Mouse (Mus musculus) left cerebral cortex, postnatal 10 days (tissue): ENCODE measurements at regions not wholly inside any gene's neighbourhood (a gene's known extent, or its start where the extent isn't known, plus 50 kb on each side); places are given as distances from the start of the nearest gene placed in this dataset.
A peak's percentile ranks its signal among the peaks of the same experiment; 100 is the strongest.

Source experiments
- DNase-seq, 2 experiments: peaks; one replicate each; pipeline ENCODE4 v3.0.0; 2021 to 2022; ENCODE audit warnings: low spot score in 2 of 2, mixed read lengths in 1 of 2; ENCODE audit errors: extremely low spot score in 1 of 2
- intact Hi-C: fragments of 180-260 bp; cut with DNase I; formaldehyde crosslinking; loops from one replicate; pipeline ENCODE4 v1.15.1; 2025

DNA sequence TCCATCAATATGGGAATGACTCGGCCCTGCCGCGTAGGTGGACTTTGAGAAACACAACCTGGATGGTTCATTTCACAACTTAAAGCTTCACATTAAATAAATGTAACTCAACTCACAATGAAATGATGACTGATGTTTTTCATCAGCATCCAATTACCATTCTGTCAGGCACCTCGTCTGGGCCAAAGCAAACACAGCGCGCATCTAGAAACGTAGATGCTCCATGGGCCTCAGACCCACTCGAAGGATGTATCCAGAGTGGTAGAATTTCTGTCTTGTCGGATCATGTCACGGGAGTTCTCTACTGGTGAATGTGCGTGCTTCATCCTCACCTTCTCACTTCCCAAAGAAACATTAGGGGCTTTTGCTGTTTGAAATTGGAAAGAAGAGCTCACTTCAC, 127.0 kb upstream of the Lrig3 start:
- intact Hi-C loops: no loop called here
- no peak for DNase-seq

DNA sequence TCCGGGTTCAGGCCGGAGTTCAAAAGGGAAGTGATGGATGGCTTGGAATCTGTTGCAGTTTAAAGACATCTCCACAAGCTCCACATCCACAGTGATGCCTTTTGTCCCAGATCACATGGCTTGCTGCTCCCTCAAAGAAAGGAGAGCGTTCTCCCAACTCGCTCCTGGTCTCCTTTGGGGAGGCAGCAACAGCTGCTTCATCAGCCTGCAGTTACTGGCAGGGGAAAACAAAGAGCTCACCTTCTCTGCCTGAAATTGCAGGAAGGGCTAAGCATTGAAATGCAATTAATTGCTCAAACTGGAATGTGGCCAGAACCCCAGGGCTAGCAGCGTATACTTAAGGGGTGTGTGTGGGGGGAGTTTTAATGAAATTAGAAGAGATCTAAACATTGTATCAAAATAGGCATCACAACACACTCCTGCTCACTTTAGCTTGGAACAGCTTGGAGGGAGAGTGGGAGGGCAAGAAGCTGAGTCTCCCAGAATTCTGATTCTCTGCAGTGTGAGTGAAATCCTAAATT, 126.3 kb upstream of the Lrig3 start:
- intact Hi-C loops: no loop called here
- no peak for DNase-seq

DNA sequence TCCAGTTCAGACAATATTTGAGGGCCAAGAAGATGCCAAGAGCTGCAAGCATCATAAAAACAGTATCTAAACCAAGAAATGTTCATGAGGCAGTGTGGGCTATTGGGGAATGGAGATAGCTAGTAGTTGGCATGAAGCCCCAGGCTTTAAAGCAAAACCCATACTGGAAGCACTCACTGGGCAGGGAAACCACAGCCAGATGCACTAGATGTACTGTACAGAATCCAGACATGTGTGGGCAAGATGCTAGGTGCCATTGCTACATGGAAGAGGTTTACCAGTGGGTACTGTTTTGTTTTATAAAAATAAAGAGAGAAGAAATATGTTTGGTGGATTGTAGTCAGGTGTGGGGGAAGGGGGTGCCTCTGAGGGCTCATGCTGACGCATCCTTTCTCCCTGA, 125.6 kb upstream of the Lrig3 start:
- intact Hi-C loops: no loop called here
- no peak for DNase-seq

DNA sequence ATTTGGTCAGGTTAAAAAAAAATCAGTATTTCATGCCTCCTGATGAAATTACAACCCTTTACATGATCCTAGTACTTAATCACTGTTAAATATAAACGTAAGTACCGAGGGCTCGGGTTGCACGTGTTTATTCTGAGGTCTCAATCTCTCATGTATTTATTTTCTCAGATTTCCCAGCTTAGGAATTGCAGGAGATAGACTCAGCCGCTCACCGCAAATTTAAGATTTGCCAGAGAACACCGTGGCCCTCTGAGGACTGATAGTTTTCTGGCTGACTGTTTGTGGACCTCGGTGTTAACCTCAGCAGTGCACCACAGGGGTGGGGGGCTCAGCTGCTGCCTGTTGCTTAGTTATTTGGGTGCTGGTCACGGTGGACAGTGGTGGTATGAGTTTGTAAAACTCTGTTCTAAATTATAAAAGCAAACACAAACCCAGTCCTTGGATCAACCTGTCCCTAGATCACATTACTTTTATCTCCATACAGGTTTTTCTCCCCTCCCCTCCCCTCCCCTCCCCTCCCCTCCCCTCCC, 121.6 kb upstream of the Lrig3 start:
- no peak for DNase-seq
- intact Hi-C loops: no loop called here

DNA sequence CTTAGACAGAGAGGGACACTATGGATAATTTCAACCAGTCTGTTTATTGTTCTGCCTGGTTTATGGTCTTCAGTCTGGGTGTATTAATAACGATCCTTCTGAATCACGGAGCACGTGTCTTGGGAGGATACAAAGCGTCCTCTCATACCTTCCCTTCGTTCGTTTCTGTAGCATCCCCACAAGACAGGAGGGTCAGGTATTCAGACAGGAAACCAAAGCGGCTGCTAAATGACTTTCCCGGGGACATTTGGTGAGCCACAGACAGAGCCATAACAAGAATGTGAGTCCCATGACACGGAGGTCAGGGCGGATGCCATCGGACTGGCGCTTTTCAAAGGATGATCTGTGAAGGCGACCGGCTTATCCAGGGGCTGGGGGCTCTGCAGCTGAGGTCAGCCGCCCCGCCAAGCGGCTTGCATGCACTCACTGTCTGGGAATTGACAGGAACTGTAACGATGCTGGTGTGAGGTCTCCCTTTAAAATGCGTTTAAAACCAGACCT, 120.9 kb upstream of the Lrig3 start:
- intact Hi-C loops: no loop called here
- no peak for DNase-seq

DNA sequence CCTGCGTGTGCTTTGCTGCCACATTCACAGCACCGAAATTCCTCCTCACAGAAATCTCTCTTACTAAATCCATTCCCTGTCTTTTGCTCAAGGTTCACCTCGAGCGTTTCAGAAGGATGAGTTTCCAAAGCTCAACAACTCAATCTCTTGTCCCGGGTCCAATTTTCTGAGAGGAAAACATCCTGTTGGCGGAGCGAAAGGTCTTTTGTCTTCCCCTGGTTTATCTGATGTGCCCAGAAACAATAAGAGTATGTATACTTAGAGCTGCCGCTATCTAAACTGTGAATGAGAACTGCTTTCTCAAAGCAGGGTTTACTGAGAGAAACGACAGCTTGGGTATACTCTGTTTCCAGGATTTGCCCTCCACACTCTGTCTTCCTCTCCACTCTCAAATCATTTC, 115.6 kb upstream of the Lrig3 start:
- DNase-seq: no peak
- intact Hi-C loops: no loop called here

DNA sequence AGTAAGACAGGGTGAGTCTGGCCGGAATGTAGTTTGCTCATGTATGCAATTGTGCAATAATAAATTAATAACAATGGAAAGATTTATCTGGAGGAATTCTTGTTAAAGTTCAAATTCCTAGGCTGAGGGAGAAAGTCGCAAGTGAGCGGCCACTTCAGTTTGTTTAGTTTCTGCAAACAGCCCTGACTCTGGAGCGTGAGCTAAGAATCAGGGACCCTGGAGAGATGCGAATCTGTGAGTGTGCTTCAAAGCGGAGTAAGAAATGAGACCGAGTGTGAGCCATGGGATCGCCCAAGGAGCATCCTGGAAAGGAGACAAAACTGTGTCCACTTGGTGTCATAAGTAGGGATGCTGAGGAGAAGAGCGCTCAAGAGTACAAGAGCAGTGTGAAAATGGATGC, 104.2 kb upstream of the Lrig3 start:
- intact Hi-C loops: no loop called here
- DNase-seq: no peak

DNA sequence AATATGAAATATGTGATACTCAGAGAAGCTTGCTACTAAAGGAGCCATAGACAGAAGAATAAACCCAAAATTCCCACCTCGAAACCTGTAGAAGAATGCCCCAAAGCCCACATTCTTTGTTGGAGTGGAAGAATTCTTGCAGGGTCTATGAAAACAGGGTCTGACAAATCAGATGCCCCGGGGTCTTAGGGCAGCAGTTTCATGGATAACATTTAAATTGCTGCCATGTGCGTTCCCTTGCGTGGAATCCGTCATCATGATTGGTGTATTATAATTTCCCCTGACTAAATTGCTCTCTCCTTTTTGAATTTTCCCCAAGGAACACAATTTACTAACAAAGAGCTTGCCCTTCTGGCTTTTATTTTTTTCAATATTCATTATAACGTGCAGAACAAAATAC, 99.6 kb upstream of the Lrig3 start:
- intact Hi-C loops: no loop called here
- DNase-seq: no peak

DNA sequence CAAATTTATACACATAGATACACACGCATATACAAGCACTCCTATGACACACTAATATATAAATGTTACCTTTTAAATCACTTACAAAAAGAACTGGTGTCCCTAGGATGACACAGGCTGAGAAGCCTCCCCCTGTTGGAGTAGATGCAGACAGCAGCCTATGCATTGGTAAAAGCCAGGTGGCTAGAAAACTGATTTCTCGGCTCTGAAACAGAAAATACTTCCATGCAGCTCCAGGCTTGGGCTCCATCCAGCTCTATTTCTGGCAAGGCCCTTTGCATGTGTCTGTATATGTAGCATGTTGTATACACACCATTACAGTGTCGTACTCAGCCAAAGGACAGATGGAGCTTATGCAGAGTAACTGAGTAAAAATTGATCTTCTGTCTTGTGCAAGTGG, 81.4 kb upstream of the Lrig3 start:
- DNase-seq: peak; percentile 4 to 19
- intact Hi-C loops: no loop called here

DNA sequence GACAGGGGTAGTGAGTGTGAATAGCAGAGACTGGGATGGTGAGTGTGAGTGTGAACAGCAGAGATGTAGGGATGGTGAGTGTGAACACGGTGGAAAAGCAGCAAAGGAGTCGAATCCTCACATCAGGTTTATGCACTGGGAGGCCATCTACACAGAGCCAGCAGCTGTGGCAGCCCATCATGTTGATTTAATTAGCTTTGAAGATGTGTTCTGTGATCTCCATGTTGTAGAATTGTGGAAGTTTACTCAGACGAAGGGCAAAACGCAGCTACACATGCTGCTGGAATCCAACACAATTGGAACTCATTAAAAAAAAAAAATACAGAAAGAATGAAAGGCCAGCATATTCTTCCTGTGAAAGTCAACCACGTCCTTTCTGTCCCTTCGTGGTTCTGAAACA, 80.2 kb upstream of the Lrig3 start:
- intact Hi-C loops: no loop called here
- DNase-seq: no peak

DNA sequence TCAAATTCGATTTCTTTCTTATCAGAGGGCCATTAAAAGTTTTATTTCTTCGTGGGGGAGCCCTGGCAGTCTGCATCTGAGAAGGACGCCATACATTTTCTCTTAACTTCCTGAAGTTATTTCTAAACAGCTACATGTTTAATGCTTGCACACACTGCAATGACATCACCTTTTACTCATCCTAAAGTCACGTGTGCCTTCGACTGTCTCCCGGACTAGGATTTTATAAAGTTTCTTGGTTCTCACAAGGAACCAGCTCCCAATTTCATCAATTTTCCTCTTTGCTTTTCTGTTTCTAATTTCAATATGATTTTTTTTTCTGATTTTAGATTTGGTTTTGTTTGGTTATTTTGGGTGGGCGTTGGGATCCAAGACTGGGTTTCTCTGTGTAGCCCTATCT, 73.8 kb upstream of the Lrig3 start:
- no peak for DNase-seq
- intact Hi-C loops: no loop called here

DNA sequence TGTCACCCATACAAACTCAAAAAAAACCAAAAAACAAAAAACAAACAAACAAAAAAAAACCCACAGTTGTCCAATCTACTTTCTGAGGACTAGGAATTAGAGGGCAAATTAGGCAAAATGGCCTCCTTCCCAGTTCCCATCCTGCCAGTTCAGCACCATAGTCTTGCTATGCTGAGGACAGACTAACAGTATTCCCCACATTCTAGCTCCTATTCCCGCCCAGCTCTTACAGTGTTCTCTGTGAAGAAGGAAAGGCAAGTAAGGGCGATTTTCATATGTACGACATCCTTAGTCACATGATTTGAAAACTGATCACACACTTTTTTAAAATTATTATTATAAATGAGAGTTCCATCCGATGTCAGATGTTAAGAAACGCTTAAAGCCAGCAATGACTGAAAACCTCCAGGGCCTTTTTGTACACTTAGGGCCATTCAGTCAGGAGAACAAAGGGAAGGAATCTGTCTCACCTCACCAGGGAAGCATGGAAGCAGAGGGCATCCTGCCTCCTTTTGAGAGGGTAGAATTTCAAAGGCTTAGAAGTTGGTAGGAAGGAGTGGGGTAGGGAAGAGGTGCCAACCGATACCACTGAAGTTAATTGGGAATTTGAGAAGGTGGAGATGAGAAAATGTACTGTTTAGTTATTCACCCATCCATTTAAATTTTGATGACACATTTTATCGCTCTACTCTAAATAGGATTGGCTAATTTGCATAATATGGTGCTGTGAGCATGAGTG, 70.1 kb upstream of the Lrig3 start:
- intact Hi-C loops: no loop called here
- no peak for DNase-seq

DNA sequence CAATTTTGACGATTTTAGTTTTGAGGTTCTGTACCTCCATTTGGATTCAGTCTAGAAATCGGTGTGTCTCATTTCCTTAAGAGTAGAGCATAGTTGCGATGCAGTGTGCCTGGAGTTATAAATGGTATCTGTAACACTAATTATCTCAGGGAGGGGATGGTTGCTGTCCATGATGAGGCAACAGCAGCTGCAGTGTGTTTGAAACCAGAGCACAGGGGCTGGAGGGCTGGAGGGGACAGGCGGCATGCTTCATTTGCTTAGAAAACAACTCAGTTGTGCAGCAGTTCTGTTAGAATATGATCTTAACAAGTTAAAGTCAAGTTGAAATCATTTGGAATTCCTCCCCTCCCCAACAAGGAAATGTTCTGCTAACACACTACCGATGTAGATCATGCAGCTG, 69.3 kb upstream of the Lrig3 start:
- intact Hi-C loops: no loop called here
- DNase-seq: no peak

DNA sequence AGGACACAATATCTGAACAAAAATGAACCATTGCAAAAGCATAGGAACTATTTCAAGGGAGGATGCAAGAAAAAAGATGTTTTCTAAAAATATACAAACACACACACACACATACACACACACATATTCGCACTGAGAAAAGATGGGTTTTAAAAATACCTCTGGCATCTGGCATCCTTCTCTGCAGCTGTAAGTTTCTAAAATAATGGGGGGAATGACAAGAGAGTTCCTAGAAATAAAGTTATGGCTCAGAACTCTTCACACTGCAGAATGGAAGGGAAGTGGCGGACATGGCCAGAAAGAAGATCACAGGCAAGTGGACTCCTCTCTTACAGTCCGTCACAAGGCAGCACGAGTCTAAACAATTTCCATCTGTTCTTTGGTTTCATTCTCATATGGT, 66.5 kb upstream of the Lrig3 start:
- intact Hi-C loops: no loop called here
- no peak for DNase-seq

DNA sequence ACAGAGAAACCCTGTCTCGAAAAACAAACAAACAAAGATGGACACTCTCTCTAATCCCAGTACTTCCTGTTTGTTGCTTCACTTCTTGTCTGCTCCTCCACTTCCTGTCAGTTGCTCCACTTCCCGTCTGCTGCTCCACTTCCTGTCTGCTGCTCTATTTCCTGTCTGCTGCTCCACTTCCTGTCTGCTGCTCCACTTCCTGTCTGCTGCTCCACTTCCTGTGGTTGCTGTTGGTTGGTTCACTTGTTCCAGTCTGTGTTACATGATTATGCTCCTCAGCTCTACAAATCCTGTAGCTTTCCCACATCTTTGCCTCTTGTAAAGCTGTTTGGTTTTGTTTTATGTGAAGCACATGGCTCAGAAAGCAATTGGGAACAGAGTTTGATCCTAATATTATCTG, 65.4 kb upstream of the Lrig3 start:
- no peak for DNase-seq
- intact Hi-C loops: no loop called here

DNA sequence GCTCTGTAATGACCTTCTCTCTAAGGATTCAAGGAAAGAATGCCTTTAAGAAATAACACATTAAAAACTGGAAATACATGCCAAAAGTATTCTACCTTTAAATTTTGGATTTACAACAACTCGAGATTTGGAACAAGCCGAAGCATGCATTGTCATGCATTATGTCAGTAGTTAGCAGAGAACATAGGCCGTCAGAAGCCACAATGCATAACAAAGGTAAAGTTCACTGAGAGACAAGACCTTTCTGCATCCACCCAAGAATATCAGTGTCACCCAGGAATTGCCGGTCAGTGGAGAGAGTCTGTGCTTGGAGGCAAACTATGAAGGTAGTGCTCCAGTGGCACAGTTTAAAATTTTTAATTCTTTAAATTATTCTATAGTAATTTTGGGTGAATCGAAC, 63.3 kb upstream of the Lrig3 start:
- DNase-seq: no peak
- intact Hi-C loops: no loop called here

DNA sequence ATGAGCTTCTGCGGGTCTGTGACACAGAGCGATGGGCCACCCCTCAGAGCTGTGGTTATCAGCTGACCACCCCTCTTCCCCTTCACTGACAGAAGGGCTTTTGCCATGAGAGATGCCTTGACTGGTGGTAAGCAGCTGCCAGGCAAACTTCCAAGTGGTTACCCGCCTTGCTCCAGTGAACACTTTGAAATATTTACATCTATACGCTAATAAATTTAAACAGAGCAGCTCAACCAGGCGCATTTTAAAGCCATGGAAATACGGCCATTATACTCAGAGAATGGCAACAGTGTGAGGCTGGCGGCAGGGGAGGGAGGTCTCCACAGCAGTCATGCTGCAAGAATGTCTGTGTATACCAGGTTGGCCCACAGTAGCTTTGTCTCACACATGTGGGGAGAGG, 53.8 kb upstream of the Lrig3 start:
- intact Hi-C loops: no loop called here
- DNase-seq: no peak
